Mouse (Mus musculus) stomach, embryonic 14.5 days (tissue): Measurements from ENCODE around the gene Gpr3. TPM values are rescaled to one million over a fixed set of nuclear protein-coding genes. Genes with fewer than 3 reads are reported as not detected.

Experiments used
- ATAC-seq: fragments of 200-750 bp; cut with Nextera tagmentation; 2 replicates; pipeline ENCODE4 v1.8.0; 2017; ENCODE audit warnings: low read depth, moderate TSS enrichment; ENCODE audit not compliant: insufficient number of reproducible peaks, insufficient read depth, low FRiP score
- H3K27ac ChIP-seq: fragments of 300-500 bp; sonication (generic); 2 replicates; pipeline ENCODE4 v1.5.1; 2014; ENCODE audit warnings: mild to moderate bottlenecking, low read length, moderate library complexity, mixed read lengths
- H3K27me3 ChIP-seq: fragments of 300-500 bp; sonication (generic); 2 replicates; pipeline ENCODE4 v1.6.1; 2014; ENCODE audit warnings: low read length, control low read depth, mixed read lengths; ENCODE audit not compliant: control insufficient read depth, insufficient read depth
- H3K36me3 ChIP-seq: fragments of 300-500 bp; sonication (generic); 2 replicates; pipeline ENCODE4 v1.6.1; 2014; ENCODE audit warnings: mild to moderate bottlenecking, control low read depth, low read length, moderate library complexity, mixed read lengths; ENCODE audit not compliant: control insufficient read depth, insufficient read depth
- H3K4me1 ChIP-seq: fragments of 300-500 bp; sonication (generic); 2 replicates; pipeline ENCODE4 v1.6.1; 2014; ENCODE audit warnings: low read length, control low read depth, mixed read lengths; ENCODE audit not compliant: control insufficient read depth, insufficient read depth
- H3K4me2 ChIP-seq: fragments of 300-500 bp; sonication (generic); replicated peaks from 2 replicates; pipeline ENCODE4 v1.6.1; 2014; ENCODE audit warnings: low read depth, low read length, control low read depth
- H3K4me3 ChIP-seq: fragments of 300-500 bp; sonication (generic); 2 replicates; pipeline ENCODE4 v1.5.1; 2014; ENCODE audit warnings: low read depth, low read length, control low read depth
- H3K9ac ChIP-seq: fragments of 300-500 bp; sonication (generic); replicated peaks from 2 replicates; pipeline ENCODE4 v1.6.1; 2014; ENCODE audit warnings: low read depth, mild to moderate bottlenecking, control low read depth, low read length, moderate library complexity, mixed read lengths
- H3K9me3 ChIP-seq: fragments of 300-500 bp; sonication (generic); 2 replicates; pipeline ENCODE4 v1.6.1; 2016; ENCODE audit warnings: low read depth, low read length, control low read depth; ENCODE audit not compliant: control insufficient read depth
- WGBS: fragments of 180-500 bp; shearing (Covaris S2); extraction: QIAGEN DNeasy Blood & Tissue Kit; methylation state at CpG from one replicate; pipeline ENCODE4 v1.1.7; 2014; 5-methylcytosine and 5-hydroxymethylcytosine counted together
- polyA plus RNA-seq: library from polyadenylated mRNA; unstranded; fragments of >200 nt; fragmentation: Nextera tagmentation; extraction: Ambion mirVana; gene quantifications from 2 replicates; pipeline ENCODE4 v1.2.1, GENCODE M21; 2014

The Gpr3 gene
- polyA plus RNA-seq, 1 experiment from 2014 or later, result not detected

DNA sequence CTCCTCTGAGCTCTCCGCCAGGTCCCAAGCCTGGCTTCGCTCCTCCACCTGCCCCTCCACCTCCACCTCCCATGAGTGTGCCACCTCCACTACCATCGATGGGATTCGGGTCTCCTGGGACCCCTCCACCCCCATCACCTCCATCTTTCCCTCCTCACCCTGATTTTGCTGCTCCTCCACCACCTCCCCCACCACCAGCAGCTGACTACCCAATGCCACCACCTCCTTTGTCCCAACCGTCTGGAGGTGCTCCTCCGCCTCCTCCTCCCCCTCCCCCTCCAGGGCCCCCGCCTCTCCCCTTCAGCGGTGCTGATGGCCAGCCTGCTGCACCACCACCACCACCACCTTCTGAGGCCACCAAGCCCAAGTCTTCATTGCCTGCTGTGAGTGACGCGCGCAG, 17.9 kb downstream of the Gpr3 start:
- 78% methylated on average over 11 of the region's 11 CpGs for WGBS
- H3K4me1 ChIP-seq, result peaks cover 30% of the 10 kb centered on the region
- H3K4me2 ChIP-seq, result no peak overlapping the region
- H3K36me3 ChIP-seq, result peaks cover 67% of the 10 kb centered on the region
- no peak for ATAC-seq
- H3K27ac ChIP-seq, result no peak overlapping the region
- no peaks in the 10 kb centered on the region for H3K27me3 ChIP-seq
- no peaks in the 10 kb centered on the region for H3K9me3 ChIP-seq
- H3K4me3 ChIP-seq, result no peak overlapping the region
- no peak overlapping the region for H3K9ac ChIP-seq

DNA sequence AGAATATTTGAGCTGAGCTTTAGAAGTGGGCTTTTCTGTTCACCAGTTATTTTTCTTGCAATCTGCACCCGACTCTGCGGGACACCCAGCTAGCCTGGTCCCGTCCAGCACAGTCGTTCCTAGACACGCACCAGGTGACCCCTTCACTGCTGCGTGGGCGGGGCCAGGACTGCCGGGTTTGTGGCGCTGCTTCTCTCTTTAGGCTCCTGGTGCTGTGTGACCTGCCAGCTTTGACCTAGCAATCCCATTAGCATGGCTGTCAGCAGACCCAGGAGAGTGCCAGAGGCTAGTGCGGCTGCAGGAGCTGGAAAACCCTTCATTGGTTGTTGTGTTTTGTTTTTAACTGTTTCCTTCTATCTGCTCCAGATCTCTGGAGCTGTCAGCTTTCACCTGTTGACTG, 22.9 kb downstream of the Gpr3 start:
- Histone ChIP-seq H3K9ac (no peak overlapping the region), H3K4me1 (peaks cover 11% of the 10 kb centered on the region), H3K27ac (no peak overlapping the region), H3K4me3 (no peak overlapping the region), H3K9me3 (no peaks in the 10 kb centered on the region), H3K36me3 (peaks cover 74% of the 10 kb centered on the region), H3K27me3 (no peaks in the 10 kb centered on the region), H3K4me2 (no peak overlapping the region)
- ATAC-seq, result no peak
- 69% methylated on average over 10 of the region's 10 CpGs for WGBS

DNA sequence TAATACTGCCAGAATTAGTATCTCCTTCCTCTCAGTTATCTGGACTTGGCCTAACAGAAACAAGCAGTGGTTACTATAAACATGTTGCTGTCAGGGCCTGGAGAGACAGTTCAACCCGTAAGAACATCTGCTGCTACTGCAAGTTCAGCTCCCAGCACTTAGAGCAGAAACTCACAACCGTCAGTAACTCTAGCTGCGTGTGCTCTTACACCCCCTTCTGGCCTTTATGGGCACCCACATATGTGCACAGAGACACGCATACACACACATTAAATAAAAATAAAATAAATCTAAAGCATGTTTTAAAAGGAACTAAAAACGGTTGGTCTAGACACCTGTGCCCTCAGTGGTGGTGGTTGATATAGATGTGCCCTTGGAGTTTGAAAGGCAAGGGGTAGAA, 25.5 kb downstream of the Gpr3 start:
- no peaks in the 10 kb centered on the region for H3K27me3 ChIP-seq
- no peak overlapping the region for H3K9ac ChIP-seq
- 90% methylated on average over 5 of the region's 5 CpGs for WGBS
- no peak overlapping the region for H3K4me2 ChIP-seq
- no peak overlapping the region for H3K4me3 ChIP-seq
- no peak for ATAC-seq
- peaks cover 53% of the 10 kb centered on the region for H3K36me3 ChIP-seq
- H3K9me3 ChIP-seq, result no peaks in the 10 kb centered on the region
- no peak overlapping the region for H3K27ac ChIP-seq
- H3K4me1 ChIP-seq, result peaks cover 24% of the 10 kb centered on the region

DNA sequence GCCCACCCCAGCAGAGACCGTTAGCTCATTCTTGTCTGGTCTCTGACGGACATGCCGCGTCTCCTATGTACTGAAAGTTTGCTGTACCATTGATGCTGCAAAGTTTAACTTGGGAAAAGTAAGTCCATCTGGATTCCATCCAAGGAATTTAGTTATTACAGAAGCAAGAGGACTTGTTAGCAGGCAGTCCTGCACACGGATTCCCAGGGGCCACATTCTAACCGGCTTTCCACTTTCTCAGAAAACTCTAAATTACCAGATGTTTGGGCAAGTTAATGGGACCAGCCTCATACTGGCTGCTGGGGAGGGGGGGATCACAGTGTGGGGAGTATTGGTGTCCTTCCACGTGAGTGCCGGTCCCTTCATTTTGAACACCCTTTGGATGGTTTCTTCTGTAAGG, 26.4 kb downstream of the Gpr3 start:
- Histone ChIP-seq H3K4me1 (peaks cover 24% of the 10 kb centered on the region), H3K27me3 (no peaks in the 10 kb centered on the region)

DNA sequence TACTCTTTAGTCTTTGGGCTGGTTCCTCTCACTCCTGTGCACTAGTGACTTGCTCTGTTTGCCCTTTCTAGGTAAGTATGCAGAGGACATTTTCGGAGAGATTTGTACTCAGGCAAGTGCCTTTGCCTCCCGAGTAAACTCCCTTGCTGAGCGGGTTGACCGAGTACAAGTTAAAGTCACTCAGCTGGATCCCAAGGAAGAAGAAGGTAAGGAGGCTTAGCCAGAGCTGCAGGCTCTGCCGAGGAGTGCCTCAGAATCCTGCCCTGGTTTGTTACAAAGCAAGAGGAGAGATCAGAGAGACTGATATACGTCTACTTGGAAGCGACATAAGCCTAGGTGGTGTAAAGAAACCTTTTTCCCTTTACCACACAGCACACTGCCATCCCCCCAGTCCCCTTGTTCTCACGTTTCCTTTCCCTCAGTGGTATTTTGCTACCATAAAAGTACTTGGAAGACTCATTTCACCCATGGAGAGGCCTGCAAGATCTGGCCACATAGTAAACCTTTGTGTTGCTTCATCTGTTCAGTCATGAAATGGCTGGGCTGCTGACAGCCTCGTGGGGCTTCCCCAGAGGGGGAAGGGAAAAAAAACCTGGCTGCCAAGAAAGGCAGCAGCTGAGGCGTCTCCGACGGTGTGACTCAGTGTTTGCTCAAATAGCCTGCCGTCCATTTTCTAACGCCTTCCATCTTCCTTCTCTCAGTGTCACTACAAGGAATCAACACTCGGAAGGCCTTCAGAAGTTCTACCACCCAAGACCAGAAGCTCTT, 27.3 kb downstream of the Gpr3 start:
- Histone ChIP-seq H3K4me3 (no peak overlapping the region), H3K36me3 (peaks cover 36% of the 10 kb centered on the region), H3K27ac (peak overlapping the region; percentile 91), H3K9ac (no peak overlapping the region), H3K9me3 (no peaks in the 10 kb centered on the region), H3K4me1 (peaks cover 24% of the 10 kb centered on the region), H3K27me3 (no peaks in the 10 kb centered on the region), H3K4me2 (no peak overlapping the region)
- ATAC-seq, result peak; percentile 76
- 21% methylated on average over 15 of the region's 15 CpGs for WGBS

More for the DNA sequence above, 26.4 kb downstream of the Gpr3 start:
- Histone ChIP-seq H3K27ac (peak overlapping the region; percentile 91), H3K36me3 (peaks cover 44% of the 10 kb centered on the region), H3K4me3 (no peak overlapping the region), H3K9ac (no peak overlapping the region), H3K4me2 (0 out of 2 replicates have a peak overlapping the region, but pooled peaks have one; percentile 0), H3K9me3 (no peaks in the 10 kb centered on the region)
- ATAC-seq, result no peak
- WGBS, result 49% methylated on average over 8 of the region's 8 CpGs

DNA sequence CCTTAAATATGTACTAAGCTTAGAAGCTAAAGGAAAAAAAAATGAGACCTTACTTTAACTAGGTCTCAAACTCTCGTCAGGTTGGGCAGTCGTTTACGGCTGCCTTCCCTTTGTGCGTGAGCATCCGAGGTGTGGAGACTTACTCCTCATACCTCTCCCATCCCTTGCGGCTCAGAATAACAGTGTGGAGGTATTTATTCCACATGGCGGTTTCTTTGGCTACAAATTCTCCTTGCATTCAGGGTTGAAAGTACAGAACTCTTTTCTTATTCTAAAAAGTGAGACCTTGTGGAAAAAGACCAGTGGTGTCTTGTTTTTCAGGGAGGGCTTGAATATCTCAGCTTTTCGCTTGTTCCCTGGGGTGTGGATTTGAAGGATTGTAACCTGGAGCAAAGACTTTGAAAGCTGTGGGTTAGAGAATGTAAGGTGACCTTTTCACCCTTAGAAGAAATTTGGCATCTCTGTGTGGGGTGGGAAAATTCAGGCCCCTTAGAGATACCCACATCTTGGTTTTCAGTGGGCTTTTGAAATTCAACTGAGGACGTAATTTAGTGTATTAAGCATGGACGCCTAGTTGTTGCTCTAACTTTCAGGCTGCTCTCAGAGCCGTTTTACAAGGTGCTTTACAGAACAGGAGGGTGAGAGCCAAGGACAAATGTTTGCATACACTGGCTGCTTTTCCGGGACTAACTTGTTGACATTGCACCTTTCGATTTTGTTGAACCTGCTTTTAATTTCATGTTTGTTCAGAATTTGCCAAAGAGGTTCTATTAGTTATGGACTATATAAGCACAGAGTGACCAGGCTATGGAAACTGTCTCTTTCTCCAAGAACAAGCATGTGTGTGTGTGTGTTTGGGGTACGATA, 28.1 kb downstream of the Gpr3 start:
- H3K4me1 ChIP-seq, result peaks cover 24% of the 10 kb centered on the region
- H3K27ac ChIP-seq, result peak overlapping the region; percentile 91
- no peaks in the 10 kb centered on the region for H3K27me3 ChIP-seq
- ATAC-seq, result no peak
- WGBS, result 41% methylated on average over 14 of the region's 14 CpGs
- H3K36me3 ChIP-seq, result peaks cover 31% of the 10 kb centered on the region
- H3K9ac ChIP-seq, result no peak overlapping the region
- H3K4me3 ChIP-seq, result no peak overlapping the region
- H3K9me3 ChIP-seq, result no peaks in the 10 kb centered on the region
- no peak overlapping the region for H3K4me2 ChIP-seq

DNA sequence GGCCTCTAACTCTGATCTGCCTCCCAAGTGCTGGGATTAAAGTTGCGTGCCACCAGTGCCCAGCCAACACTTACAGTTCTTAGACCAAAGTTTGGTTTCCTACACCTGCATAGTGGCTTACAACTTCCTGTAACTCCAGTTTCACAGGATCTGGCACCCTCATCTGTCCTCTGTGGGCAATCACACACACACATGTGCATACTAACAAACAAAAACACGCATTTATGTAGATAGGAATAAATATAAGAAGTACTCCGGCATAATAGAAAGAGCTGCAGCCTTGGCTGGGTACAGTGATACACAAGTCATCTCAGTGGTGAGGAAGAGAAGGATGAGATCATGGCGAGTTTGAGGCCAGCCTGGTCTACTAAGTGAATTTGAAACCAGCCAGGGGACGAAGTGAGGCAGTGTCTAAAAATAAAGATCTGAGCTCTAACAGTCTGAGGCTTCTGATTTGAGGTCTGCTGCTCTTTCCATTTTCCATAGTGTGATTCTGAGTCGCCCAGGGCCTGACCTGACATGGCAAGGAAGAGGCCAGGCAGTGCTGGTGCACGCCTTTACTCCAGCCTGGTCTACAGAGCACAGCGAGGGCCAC, 29.8 kb downstream of the Gpr3 start:
- WGBS, result 87% methylated on average over 8 of the region's 8 CpGs
- Histone ChIP-seq H3K27me3 (no peaks in the 10 kb centered on the region), H3K27ac (0 out of 2 replicates have a peak overlapping the region, but pooled peaks have one; percentile 28), H3K4me3 (no peak overlapping the region), H3K9me3 (no peaks in the 10 kb centered on the region), H3K36me3 (peaks cover 35% of the 10 kb centered on the region), H3K4me1 (peaks cover 24% of the 10 kb centered on the region), H3K9ac (no peak overlapping the region), H3K4me2 (no peak overlapping the region)
- ATAC-seq, result no peak

DNA sequence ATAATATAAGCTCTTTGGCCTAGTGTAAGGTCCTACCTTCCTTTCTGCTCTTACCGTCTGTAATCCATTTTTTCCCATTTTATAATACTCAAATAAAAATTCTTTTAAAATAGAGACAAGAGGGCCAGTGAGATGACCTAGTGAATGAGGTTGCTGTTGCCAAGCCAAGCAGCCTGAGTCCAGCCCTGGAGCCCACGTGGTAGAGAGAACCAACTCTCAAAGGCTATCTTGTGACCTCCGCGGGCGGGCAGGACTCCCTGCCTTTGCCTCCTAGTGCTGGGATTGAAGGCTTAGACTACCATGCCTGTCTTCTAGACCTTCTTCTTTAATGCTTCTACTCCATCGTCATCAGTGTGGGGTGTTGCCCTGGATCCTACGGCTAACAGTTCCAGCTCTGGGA, 33.1 kb downstream of the Gpr3 start:
- 96% methylated on average over 7 of the region's 7 CpGs for WGBS
- H3K4me2 ChIP-seq, result no peak overlapping the region
- H3K9ac ChIP-seq, result no peak overlapping the region
- no peaks in the 10 kb centered on the region for H3K9me3 ChIP-seq
- ATAC-seq, result no peak
- H3K36me3 ChIP-seq, result peaks cover 33% of the 10 kb centered on the region; the same call in 1 of the 2 replicates
- H3K27me3 ChIP-seq, result no peaks in the 10 kb centered on the region
- H3K4me1 ChIP-seq, result peaks cover 33% of the 10 kb centered on the region
- H3K27ac ChIP-seq, result no peak overlapping the region
- H3K4me3 ChIP-seq, result no peak overlapping the region
